Mouse (Mus musculus) splenic B cell, adult 2 months (primary cell): ENCODE measurements around the gene Myo1g.
A peak's percentile ranks its signal among the peaks of the same experiment; 100 is the strongest.

ENCODE experiments used
- DNase-seq: peaks from one replicate; pipeline ENCODE4 v3.0.0-alpha.2; 2011; ENCODE audit warnings: low read depth, low spot score
- H3K27me3 ChIP-seq: 2 replicates; pipeline ENCODE4 v1.6.1; 2012; ENCODE audit warnings: mild to moderate bottlenecking, low read length, moderate library complexity, mixed read lengths; ENCODE audit not compliant: control insufficient read depth, poor library complexity, insufficient read depth, severe bottlenecking
- H3K36me3 ChIP-seq: 2 replicates; pipeline ENCODE4 v1.6.1; 2012; ENCODE audit warnings: mild to moderate bottlenecking, low read length, moderate library complexity, mixed read lengths; ENCODE audit not compliant: control insufficient read depth, poor library complexity, insufficient read depth, severe bottlenecking

Myo1g gene

DNA sequence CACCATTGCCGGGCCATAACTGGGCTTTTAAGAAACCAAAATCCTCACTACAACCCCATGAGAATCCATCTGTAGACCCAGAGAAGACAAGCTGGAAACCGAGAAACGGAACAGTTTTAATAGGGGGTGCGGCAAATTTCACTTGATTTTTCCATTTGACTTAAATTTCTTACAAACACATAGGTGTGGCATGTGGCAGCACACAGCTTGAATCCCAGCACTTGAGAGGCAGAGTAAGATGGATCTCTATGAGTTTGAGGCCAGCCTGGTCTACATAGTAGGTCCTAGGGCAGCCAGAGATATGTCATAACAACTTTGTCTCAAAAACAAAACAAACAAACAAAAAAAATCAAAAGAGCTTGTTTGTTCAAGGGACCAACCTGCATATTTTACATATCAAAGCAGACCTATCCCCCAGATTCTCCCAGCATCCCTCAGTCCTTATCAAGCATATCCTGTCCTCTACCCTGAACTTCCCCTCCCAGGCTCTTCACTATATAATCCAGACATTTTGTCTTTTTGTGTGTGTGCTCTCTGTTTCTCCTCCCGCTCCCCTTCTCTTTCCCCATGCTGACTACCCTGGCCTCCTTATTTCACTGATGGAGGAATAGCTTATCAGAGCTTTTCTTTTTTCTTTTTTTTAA is 32.6 kb downstream of the Myo1g start:
- Histone ChIP-seq H3K36me3 (no peaks in the 10 kb centered on the region), H3K27me3 (no peaks in the 10 kb centered on the region; the same call in 1 of the 2 replicates)
- no peak for DNase-seq

DNA sequence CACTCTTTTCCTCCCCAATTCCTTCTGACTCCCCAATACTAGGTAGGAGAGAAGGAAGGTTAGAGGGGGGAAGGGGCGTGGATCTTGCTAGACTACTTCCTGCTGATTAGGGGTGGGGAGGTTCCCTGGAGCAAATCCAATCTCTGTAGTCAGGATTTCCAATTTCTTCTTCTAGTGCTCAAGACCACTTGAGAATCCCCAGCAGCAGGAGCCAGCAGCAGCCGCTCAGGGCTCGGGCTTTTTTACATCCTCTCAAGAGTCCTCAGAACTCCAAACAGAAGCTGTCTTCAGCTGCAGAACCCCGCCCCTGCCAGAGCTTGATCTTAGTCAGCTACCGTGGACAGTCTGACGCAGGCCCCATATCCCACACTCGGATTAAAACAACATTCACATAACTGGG is 33.3 kb downstream of the Myo1g start:
- H3K36me3 ChIP-seq, result no peaks in the 10 kb centered on the region
- no peak for DNase-seq
- no peaks in the 10 kb centered on the region; the same call in 1 of the 2 replicates for H3K27me3 ChIP-seq

DNA sequence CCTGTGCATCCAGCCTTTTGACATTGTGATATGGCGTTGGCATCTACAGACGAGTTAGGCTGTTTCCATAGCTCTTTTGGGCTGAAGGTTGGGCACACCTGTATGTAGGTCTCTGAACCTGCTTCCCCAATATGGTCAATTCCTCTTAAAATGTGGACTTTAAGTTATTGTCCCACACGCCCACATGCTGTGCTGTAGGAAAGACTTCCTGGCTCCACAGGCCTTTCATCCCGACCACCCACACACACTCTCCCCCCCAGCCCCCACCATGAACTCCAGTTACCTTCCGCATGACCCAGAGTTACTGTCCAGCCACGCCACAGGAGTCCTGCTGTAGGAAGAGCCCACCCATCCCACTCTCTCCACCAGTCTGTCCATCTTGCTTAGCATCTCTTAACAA is 33.8 kb downstream of the Myo1g start:
- no peaks in the 10 kb centered on the region; the same call in 1 of the 2 replicates for H3K27me3 ChIP-seq
- DNase-seq, result no peak
- no peaks in the 10 kb centered on the region for H3K36me3 ChIP-seq

DNA sequence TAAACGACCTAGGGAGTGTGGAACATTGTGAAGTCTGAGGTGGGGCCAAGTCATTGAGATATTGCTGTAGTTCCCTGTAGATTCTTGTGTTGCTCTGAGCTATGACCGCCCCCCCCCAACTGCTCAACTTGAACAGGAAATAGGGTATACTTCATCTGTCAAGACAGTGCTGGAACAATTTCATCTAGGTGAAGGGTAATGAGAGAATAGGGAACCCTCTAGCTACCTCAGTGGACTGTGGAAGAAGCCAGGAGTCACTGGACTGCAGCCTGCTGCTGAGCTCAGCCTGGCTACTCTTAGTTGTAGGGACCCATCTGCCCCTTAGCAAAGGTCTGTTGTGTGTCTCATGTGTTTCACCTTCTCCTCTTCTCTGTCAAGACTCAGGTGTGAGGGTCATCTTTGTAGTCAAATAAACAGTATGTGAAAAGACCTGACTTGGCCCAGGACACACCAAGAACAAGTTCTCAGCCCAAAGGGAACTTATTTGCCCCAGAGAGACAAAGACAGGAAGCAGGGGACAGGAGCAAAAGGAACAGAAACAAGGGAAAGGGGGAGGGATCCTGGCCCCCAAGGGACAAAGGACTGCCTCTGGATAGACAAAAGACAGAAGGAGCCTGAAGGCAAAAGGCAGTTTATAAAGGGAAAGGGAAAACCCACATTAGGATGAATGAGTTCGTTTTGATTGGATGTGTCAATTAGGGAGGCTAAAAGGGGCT is 36.4 kb downstream of the Myo1g start:
- DNase-seq, result peak; percentile 32
- no peaks in the 10 kb centered on the region; the same call in 1 of the 2 replicates for H3K27me3 ChIP-seq
- 0 out of 2 replicates have a peak, but pooled peaks cover 1% of the 10 kb centered on the region for H3K36me3 ChIP-seq

DNA sequence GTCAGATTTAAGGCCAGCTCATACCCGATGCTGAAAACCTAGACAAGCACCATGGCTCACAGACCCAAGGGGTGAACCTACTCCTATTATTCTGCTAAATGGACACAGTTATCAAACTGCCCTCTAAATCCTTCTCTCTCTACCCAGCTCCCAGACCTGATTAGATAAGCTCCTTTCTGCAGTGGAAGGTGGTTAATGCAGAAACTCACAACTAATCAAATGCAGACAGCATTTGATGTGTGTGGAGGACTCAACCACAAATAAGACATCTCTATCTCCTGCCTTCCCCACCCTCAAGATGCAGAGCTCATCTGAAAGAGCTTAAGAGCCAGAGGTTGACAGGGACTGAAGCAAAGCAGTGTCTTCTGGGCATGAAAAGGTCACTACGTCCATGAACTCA is 37.7 kb downstream of the Myo1g start:
- no peak for DNase-seq
- H3K36me3 ChIP-seq, result 0 out of 2 replicates have a peak, but pooled peaks cover 1% of the 10 kb centered on the region
- H3K27me3 ChIP-seq, result no peaks in the 10 kb centered on the region

DNA sequence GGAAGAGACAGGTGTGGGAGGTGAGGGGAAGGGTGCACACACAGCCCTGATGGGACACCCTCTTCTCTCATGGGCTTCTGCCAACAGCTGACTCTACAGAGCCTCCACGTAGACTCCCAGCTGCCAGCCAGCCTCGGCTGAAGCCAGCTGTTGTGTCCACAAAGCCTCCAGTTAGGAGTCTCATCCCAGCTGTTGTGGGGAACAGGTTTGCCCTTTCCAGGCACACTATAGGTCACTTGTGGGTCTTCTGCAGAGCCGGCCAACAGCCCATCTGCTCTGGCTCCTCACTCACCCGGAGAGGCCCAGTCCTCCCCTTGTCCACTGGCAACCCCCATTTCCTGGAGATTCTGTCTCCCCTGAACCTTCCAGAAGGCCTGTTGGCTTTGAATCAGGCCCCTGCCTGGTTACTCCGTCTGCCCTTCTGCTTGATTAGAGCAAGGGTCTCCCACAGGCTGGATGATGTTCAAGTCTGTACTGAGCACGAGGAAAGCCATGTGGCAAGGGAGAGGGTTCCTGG is 39.0 kb downstream of the Myo1g start:
- DNase-seq, result no peak
- no peaks in the 10 kb centered on the region for H3K27me3 ChIP-seq
- H3K36me3 ChIP-seq, result 0 out of 2 replicates have a peak, but pooled peaks cover 1% of the 10 kb centered on the region

DNA sequence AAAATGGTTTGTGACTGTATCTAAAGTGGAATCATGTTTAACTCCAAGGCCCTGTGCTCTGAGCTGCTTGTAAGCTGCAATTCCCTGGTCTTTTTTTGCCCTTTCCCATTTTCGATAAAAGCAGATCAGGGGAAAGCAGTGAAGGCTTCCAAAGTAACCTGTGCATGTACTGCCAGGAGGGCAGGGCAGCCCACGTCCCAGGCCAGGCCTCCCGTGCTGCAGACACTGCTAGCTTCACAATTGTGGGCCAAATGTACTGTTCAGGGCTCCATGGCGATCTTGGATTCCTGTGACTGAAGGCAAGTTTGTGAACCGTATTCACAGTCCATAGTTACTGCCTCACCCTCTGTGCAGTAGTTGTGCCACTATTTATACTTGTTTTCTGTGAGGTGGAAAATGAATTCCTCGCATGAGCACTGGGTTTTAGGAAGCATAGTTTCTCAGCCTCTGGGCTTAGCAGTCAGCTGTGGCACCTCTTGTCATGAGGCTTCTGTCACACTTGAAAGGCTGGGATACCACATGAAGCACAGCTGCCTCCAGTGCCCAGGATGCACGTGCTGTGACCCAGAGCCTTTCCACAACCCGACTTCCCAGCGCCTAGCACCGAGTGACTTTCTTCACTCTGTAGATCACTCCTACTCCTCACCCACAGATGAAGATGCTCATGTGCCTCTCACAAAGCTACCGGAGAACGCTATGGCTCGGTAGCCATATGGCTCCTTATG is 39.9 kb downstream of the Myo1g start:
- no peaks in the 10 kb centered on the region for H3K27me3 ChIP-seq
- H3K36me3 ChIP-seq, result 0 out of 2 replicates have a peak, but pooled peaks cover 1% of the 10 kb centered on the region
- peak; percentile 31 for DNase-seq

DNA sequence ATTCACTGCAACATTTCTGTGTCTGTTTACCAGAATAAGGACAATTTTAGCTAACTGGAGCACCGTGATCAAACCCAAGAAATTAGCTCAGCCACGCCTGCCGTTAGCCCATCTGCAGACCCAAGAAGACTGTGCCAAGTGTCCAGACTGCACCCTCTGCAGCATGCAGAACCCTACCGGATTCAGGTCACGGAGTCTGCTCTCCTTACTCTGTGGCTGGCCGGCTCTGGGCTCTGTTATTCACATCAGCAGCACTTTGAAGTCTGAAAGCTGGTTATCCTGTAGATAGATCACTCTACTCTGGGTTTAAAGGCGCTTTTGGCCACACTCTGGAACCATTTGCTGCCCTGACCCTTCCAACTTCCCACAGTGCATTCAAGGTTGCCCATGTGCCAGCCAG is 40.6 kb downstream of the Myo1g start:
- no peaks in the 10 kb centered on the region for H3K27me3 ChIP-seq
- no peak for DNase-seq
- 0 out of 2 replicates have a peak, but pooled peaks cover 1% of the 10 kb centered on the region for H3K36me3 ChIP-seq

DNA sequence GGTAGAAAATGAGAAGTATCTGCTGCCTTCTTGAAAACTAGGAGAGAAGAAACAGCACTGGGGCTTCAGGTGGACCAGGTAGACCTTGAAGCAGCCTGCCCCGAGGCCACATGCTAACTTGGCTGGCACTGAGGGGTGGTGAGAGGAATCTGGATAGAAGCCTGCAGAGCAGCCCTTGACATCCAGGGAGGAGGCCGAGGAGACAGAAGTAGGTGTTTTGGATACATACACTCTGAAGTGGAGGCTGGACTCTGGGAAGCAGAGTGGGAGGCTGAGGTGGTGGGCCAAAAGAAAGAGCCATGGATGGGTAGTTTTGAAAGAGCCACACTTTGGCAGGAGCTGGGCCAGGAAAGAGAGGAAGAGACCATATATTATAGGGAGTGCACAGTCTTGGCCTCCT is 41.5 kb downstream of the Myo1g start:
- Histone ChIP-seq H3K27me3 (no peaks in the 10 kb centered on the region), H3K36me3 (0 out of 2 replicates have a peak, but pooled peaks cover 7% of the 10 kb centered on the region)
- DNase-seq, result no peak

DNA sequence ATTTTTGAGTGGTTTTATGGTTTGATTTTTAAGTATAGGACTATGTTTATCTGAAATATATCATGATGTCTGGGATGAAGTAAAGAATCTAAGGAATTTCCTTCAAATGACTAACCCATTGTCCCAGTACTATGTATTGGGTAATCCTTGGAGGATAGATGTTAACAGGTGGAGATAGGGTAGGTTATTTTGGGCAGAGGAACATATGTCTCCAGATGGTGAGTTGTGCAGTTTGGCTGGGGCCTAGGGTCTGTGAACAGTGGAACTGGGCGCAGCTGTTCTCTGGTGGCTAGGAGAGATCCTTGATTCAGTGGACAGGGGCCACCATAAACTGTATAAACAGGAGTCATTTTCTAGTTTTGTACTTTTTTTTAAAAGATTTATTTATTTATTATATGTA is 43.4 kb downstream of the Myo1g start:
- no peak for DNase-seq
- Histone ChIP-seq H3K27me3 (no peaks in the 10 kb centered on the region), H3K36me3 (0 out of 2 replicates have a peak, but pooled peaks cover 10% of the 10 kb centered on the region)

DNA sequence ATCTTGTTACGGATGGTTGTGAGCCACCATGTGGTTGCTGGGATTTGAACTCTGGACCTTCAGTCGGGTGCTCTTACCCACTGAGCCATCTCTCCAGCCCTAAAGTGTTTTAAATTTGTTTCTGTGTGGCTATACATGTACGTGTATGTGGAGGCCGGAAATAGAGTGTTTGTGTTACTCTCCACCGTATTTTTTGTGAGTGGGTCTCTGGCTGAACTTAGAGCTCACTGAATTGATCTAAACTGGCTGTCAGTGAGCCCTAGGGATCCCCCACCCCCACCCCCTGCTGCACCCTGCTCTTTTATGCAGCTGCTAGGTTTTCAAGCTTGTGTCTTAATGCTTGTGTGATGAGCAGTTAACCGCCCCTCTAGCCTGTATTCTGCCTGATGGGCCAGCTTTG is 43.9 kb downstream of the Myo1g start:
- no peak for DNase-seq

DNA sequence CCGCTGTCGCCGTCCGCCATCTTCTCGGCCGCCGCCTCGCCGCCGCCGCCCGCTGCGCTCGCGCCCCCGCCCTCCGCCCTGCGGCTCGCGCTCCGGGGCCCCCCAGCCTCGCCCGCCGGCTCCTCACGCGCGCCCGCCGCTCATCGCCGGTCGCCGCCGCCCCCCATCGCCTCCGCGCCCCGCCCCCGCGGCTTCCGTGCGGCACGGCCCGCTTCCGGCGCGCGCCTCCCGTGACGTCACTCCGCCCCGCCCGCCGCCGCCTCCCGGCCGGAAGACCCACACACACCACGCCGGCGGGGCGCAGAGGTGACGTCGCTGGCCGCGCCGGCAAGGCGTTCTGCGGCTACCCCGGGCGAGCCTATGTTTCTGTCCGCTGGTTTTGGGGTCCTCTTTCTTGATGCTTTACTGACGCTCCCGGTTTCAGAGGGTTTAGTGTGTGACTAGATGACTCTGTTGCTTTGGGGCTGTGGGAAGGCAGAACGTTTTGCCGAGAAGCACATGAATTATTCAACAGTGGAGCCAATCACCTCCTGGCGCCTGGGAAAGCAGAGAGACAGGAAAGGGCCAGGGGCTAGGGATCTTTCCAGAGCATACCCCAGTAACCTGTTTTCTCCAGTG is 44.8 kb downstream of the Myo1g start, which contains the start of gene Purb:
Gene Purb (minus strand): TSS at position 51 of the 618 bp plus-strand sequence.
- DNase-seq, result peak; percentile 94
- Histone ChIP-seq H3K27me3 (no peaks in the 10 kb centered on the region), H3K36me3 (0 out of 2 replicates have a peak, but pooled peaks cover 10% of the 10 kb centered on the region)

More for the DNA sequence above, 43.9 kb downstream of the Myo1g start:
- Histone ChIP-seq H3K36me3 (0 out of 2 replicates have a peak, but pooled peaks cover 10% of the 10 kb centered on the region), H3K27me3 (no peaks in the 10 kb centered on the region)

DNA sequence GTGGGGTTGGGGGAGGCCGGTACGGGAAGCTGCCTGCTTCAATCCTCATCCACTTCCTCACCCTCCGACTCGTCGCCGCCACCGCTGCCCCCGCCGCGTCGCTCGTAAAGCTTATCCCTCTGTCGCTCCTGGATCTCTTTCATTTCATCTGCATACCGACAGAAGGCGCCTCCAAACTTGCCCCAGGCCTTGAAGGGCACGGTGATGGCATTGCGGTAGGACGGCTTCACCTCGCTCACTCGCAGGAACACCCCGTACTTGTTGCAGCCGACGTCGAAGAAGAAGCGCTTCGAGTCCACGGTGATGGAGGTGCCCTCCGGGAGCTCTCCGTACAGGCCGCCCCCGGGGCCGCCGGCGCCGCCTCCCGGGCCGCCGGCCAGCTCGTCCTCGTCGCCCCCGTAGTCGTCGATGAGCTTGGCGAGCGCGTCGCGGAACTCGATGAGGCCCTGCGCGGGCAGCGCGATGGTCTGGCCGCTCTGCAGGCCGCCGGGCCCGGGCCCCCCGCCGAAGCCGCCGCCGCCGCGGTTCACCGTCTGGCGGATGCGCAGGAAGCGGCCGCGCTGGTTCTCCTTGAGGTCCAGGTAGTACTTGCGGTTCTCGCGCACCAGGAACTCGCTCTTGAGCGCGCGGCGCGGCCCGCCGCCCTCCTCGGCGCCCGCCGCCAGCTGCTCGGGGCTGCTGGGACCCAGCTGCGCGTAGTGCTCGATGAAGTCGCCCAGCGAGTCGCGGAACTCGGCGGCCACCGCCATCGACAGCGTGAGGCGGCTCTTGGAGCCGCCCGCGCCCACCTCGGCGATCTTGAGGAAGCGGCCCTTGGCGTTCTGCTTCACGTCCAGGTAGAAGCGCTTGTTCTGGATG is 45.7 kb downstream of the Myo1g start:
- Histone ChIP-seq H3K27me3 (no peaks in the 10 kb centered on the region), H3K36me3 (0 out of 2 replicates have a peak, but pooled peaks cover 9% of the 10 kb centered on the region)
- DNase-seq, result peak; percentile 61
